Mouse (Mus musculus) mouse embryonic stem cell (cell line): ENCODE measurements around the gene Gm45213.

Experiments
- in situ Hi-C, 2 experiments: fragments of 300-500 bp; cut with MboI; formaldehyde crosslinking; loops; 1 replicate in 1 of 2; 3 replicates in 1 of 2; pipeline ENCODE4 v1.14.3; 2019 to 2020; ENCODE audit warnings: low sequenced_read_pairs in 2 of 2, low pct_unique_long_range_greater_than_20kb in 1 of 2, mixed read lengths in 1 of 2; ENCODE audit not compliant: unreplicated experiment in 1 of 2

Gm45213 gene

DNA sequence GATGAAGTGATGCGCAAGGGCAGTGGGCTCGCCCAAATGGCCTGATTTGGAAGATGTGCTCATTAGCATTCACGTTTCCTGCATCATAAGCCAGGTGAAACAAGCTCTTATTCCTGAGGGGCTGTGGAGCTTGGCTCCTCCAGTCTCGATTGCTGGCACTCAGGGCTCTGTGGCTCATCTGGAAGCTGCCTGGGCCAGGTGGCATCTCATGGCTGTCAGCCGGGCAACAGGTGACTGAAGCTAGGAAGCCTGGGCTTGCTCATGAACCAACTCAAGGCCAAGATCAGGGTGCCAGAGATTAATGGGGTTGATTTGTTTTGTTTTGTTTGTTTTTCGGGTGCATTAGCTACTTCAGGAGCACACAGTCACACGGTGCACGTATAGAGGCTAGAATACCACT lies 49.3 kb downstream of the Gm45213 start:
- in situ Hi-C loops: loop anchor here in 1 of 2 experiments (10.0 kb wide), 1 partner anchor 92 kb away; no protein-coding TSS in a partner anchor

DNA sequence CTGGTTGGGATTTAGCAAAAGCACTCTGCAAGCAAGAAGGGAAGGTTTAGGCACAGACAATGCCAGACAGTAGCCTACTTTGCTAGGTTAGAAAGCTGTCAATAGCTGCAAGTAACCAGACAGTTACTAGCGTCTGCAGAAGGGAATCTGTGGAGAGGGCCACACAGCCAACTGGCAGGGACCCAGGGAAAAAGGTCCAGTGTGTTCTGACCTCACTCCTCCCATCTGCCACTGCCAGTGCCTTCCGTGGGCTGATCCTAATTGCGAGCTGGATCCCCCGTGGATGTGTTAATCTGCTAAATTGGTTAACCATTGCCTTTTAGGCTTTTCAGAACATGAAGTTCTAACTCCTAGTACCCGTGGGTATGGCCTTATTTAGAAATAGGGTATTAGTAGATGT lies 50.7 kb downstream of the Gm45213 start:
- in situ Hi-C loops: loop anchor here in 1 of 2 experiments (10.0 kb wide), 1 partner anchor 91 kb away; no protein-coding TSS in a partner anchor

GRCm38 (mm10) chr7:66098803-66099202 lies 55.4 kb downstream of the Gm45213 start:
- in situ Hi-C loops: loop anchor here in 1 of 2 experiments (10.0 kb wide), 1 partner anchor 86 kb away; no protein-coding TSS in a partner anchor

- in situ Hi-C loops: loop anchor here (5.0 to 25.0 kb wide), 3 partner anchors 80 to 560 kb away; no protein-coding TSS in a partner anchor
Measured at GRCm38 (mm10) chr7:66101866-66102265, 58.5 kb downstream of the Gm45213 start.

GRCm38 (mm10) chr7:66104531-66104930 lies 61.1 kb downstream of the Gm45213 start:
- in situ Hi-C loops: loop anchor here (5.0 to 25.0 kb wide), 3 partner anchors 78 to 558 kb away; no protein-coding TSS in a partner anchor

GRCm38 (mm10) chr7:66105771-66106170 lies 62.4 kb downstream of the Gm45213 start:
- in situ Hi-C loops: loop anchor here (5.0 to 25.0 kb wide), 3 partner anchors 197 to 557 kb away; no protein-coding TSS in a partner anchor

- in situ Hi-C loops: loop anchor here (5.0 to 25.0 kb wide), 3 partner anchors 196 to 556 kb away; no protein-coding TSS in a partner anchor
Measured at GRCm38 (mm10) chr7:66106581-66107056, 63.2 kb downstream of the Gm45213 start.

- in situ Hi-C loops: loop anchor here (5.0 to 25.0 kb wide), 3 partner anchors 195 to 555 kb away; no protein-coding TSS in a partner anchor
Measured at GRCm38 (mm10) chr7:66107206-66107605, 63.8 kb downstream of the Gm45213 start.

DNA sequence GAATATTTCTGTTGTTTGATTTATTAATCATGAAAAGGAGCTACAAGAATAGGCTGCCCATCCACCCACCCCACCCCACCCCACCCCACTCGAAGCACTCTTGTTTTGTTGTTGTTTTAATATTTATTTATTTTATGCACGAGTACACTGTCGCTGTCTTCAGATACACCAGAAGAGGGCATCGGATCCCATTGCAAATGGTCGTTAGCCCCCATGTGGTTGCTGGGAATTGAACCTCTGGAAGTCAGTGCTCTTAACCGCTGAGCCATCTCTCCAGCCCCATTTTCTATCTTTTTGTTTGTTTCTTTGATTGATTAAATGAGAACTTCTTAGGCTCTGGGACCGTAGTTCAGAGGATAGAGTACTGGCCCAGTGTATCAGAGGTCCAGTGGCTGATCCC lies 64.5 kb downstream of the Gm45213 start:
- in situ Hi-C loops: loop anchor here (5.0 to 25.0 kb wide), 3 partner anchors 194 to 554 kb away; no protein-coding TSS in a partner anchor

DNA sequence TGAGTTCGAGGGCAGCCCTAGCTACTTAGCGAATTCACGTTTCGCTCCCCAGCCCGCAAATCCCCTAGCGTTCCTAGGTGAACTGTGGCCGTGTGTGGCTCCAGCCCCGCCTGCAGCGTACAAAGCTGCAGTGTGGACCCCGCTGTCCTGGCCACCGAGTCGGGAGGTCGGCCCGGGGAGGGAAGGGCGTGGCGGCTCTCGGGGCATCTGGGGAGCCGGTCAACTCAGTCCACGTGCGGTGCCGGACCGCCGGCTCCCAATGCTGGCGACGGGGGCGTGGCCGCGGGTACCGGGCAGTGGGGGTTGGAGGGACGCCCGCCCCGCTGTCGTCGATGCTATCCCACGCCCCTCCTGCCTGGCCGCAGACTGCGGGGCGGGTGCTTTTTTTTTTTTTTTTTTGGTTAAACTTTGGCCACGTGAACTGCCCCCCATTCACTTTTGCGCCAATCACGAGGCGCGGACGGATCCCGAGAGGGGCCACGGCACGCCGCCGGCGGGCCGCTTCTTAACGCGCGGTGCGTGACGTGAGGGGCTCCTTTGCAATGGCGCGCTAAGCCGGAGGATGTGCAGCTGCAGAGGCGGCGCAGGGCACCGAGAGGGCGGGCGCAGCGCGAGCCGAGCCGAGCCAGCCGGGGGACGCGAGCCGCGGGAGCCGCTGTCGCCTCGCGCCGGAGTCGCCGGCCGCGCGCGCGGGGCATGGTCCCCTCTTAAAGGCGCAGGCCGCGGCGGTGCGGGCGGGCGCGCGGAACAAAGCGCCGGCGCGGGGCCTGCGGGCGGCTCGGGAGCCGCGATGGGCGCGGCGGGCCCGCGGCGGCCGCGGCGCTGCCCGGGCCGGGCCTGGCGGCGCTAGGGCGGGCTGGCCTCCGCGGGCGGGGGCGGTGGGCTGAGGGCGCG lies 65.8 kb downstream of the Gm45213 start, which contains the start of gene Chsy1:
Chsy1 (plus strand) TSS at position 555 of the 894 bp plus-strand sequence.
- in situ Hi-C loops: loop anchor here (5.0 to 25.0 kb wide), 3 partner anchors 193 to 553 kb away; no protein-coding TSS in a partner anchor

DNA sequence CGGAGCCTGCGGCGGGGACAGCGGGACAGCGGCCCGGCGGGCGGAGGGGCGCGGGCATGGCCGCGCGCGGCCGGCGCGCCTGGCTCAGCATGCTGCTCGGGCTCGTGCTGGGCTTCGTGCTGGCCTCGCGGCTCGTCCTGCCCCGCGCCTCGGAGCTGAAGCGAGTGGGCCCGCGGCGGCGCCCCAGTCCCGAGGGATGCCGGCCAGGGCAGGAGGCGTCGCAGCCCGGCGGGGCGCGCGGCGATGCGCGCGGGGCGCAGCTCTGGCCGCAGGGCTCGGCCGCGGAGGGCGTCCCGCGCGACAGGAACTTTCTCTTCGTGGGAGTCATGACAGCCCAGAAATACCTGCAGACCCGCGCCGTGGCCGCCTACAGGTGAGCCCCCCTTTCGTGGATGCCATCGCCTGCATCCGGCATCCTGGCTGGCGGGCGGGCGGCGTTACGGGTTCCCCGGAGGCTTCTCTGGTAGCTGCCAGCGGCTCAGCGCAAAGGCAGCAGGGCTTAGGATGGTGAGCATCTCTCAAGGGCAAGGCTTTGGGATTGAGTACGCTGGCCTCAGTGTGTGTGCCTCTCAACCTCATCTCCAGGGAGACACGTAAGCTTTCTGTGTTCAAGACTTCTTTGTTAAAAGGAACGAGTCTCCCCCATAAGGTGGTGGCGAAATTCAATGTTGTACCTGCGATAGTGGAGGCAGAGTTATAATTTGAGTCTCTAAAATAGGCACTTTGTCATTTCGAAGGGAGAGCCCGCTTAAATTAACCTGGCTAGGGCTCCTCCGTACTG lies 66.6 kb downstream of the Gm45213 start:
- in situ Hi-C loops: loop anchor here (5.0 to 25.0 kb wide), 3 partner anchors 192 to 552 kb away; no protein-coding TSS in a partner anchor

DNA sequence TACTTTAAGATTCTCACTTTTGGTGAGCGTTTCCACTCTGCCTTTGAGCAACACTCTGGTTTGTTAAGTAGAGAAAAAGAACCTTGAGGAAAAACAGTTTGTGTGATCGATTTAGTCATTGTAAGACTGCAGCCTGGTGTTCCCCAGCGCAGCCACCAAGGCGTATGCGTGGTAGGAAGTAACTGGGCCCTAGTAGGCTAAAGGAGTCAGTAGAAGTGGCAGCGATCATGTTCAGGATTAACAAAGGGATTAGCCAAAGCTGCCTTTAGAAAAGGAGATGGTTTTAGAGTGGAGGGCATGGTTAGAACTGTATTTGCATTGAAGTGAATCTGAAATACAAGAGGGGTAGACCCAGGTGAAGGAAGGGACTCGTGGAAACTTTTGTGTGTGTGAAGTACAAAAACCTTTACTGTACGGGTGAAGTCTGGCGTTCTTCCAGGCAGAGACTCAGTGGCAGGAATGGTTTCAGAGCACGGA lies 67.3 kb downstream of the Gm45213 start:
- in situ Hi-C loops: loop anchor here in 1 of 2 experiments (25.0 kb wide), 1 partner anchor 552 kb away; no protein-coding TSS in a partner anchor

DNA sequence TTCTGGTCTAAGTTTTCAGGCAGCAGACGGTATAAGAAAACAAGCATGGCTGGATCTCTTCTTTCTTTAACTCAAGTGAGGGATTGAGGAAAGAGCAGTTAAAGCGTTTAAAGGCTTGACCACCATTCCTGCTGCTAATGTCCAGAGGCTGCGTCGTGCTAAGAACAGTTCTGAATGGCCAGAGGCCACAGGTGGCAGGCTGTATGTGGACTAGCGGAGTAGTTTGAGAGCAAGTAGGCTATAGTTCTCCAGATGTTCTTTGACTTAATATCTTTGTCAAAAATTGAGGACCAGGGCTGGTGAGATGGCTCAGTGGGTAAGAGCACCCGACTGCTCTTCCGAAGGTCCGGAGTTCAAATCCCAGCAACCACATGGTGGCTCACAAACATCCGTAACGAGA lies 67.8 kb downstream of the Gm45213 start:
- in situ Hi-C loops: loop anchor here in 1 of 2 experiments (25.0 kb wide), 1 partner anchor 551 kb away; no protein-coding TSS in a partner anchor
